Mouse (Mus musculus) intestine, embryonic 14.5 days (tissue): ENCODE measurements around the gene Sectm1a. TPM values are rescaled to one million over a fixed set of nuclear protein-coding genes. Genes with fewer than 3 reads are reported as not detected.
"Not testable (repeated sequence)": the region's sequence is repeated elsewhere in the genome, so short reads cannot be mapped to it uniquely, and the experiment has no call there.

ENCODE experiments used
- ATAC-seq: fragments of 200-750 bp; cut with Nextera tagmentation; replicated peaks from 2 replicates; pipeline ENCODE4 v1.8.0; 2017; ENCODE audit warnings: low read depth, moderate number of reproducible peaks, moderate TSS enrichment, moderate library complexity; ENCODE audit not compliant: low FRiP score, low TSS enrichment
- DNase-seq: peaks from one replicate; pipeline ENCODE4 v3.0.0-alpha.2; 2018; ENCODE audit warnings: low spot score
- H3K27ac ChIP-seq: fragments of 300-500 bp; sonication (generic); 2 replicates; pipeline ENCODE4 v1.5.1; 2014; ENCODE audit warnings: low read depth, mild to moderate bottlenecking, control low read depth
- H3K27me3 ChIP-seq: fragments of 300-500 bp; sonication (generic); replicated peaks from 2 replicates; pipeline ENCODE4 v1.6.1; 2014; ENCODE audit warnings: low read length, control low read depth; ENCODE audit not compliant: control insufficient read depth, insufficient read depth
- H3K36me3 ChIP-seq: fragments of 300-500 bp; sonication (generic); 2 replicates; pipeline ENCODE4 v1.6.1; 2014; ENCODE audit warnings: low read length, control low read depth; ENCODE audit not compliant: control insufficient read depth, insufficient read depth
- H3K4me1 ChIP-seq: fragments of 300-500 bp; sonication (generic); replicated peaks from 2 replicates; pipeline ENCODE4 v1.6.1; 2014; ENCODE audit warnings: low read length, control low read depth, mixed read lengths; ENCODE audit not compliant: control insufficient read depth, insufficient read depth
- H3K4me2 ChIP-seq: fragments of 300-500 bp; sonication (generic); 2 replicates; pipeline ENCODE4 v1.6.1; 2014; ENCODE audit warnings: low read length
- H3K4me3 ChIP-seq: fragments of 300-500 bp; sonication (generic); 2 replicates; pipeline ENCODE4 v1.5.1; 2014; ENCODE audit warnings: low read depth, low read length, control low read depth, mixed read lengths
- H3K9ac ChIP-seq: fragments of 300-500 bp; sonication (generic); 2 replicates; pipeline ENCODE4 v1.6.1; 2014; ENCODE audit warnings: mild to moderate bottlenecking, low read length
- H3K9me3 ChIP-seq: fragments of 300-500 bp; sonication (generic); 2 replicates; pipeline ENCODE4 v1.6.1; 2016; ENCODE audit warnings: low read length, control low read depth; ENCODE audit not compliant: control insufficient read depth
- WGBS: fragments of 180-500 bp; shearing (Covaris S2); extraction: QIAGEN DNeasy Blood & Tissue Kit; methylation state at CpG from one replicate; pipeline ENCODE4 v1.1.7; 2014; 5-methylcytosine and 5-hydroxymethylcytosine counted together
- polyA plus RNA-seq: library from polyadenylated mRNA; unstranded; fragments of >200 nt; fragmentation: Nextera tagmentation; extraction: Ambion mirVana; gene quantifications from 2 replicates; pipeline ENCODE4 v1.2.1, GENCODE M21; 2014

The Sectm1a gene
- polyA plus RNA-seq, 1 experiment from 2014 or later, result 1.8 TPM

- Histone ChIP-seq H3K9ac (no peak overlapping the region), H3K4me3 (no peak overlapping the region), H3K27ac (peak overlapping the region; percentile 54; the same call in 1 of the 2 replicates), H3K4me1 (no peaks in the 10 kb centered on the region), H3K4me2 (no peak overlapping the region), H3K36me3 (no peaks in the 10 kb centered on the region), H3K9me3 (no peaks in the 10 kb centered on the region), H3K27me3 (no peaks in the 10 kb centered on the region)
- no peak for DNase-seq
- ATAC-seq, result peak; percentile 41
- 46% methylated on average over 5 of the region's 5 CpGs for WGBS
Measured at GRCm38 (mm10) chr11:121085181-121085580, 4.2 kb upstream of the Sectm1a start.

- H3K4me3 ChIP-seq, result no peak overlapping the region
- ATAC-seq (no peak), DNase-seq (no peak)
- H3K4me1 ChIP-seq, result no peaks in the 10 kb centered on the region
- H3K9ac ChIP-seq, result no peak overlapping the region
- H3K36me3 ChIP-seq, result no peaks in the 10 kb centered on the region
- no peak overlapping the region for H3K27ac ChIP-seq
- no peaks in the 10 kb centered on the region for H3K27me3 ChIP-seq
- WGBS, result 58% methylated on average over 6 of the region's 6 CpGs
- H3K9me3 ChIP-seq, result no peaks in the 10 kb centered on the region
- no peak overlapping the region for H3K4me2 ChIP-seq
Measured at GRCm38 (mm10) chr11:121082857-121083500, 2.0 kb upstream of the Sectm1a start.

- ATAC-seq (no peak), DNase-seq (no peak)
- H3K4me2 ChIP-seq, result no peak overlapping the region
- H3K27me3 ChIP-seq, result no peaks in the 10 kb centered on the region
- WGBS, result 87% methylated on average over 3 of the region's 3 CpGs
- H3K4me3 ChIP-seq, result no peak overlapping the region
- H3K9ac ChIP-seq, result no peak overlapping the region
- H3K36me3 ChIP-seq, result no peaks in the 10 kb centered on the region
- no peak overlapping the region for H3K27ac ChIP-seq
- no peaks in the 10 kb centered on the region for H3K4me1 ChIP-seq
- H3K9me3 ChIP-seq, result no peaks in the 10 kb centered on the region
Measured at GRCm38 (mm10) chr11:121082250-121082649, 1.2 kb upstream of the Sectm1a start.

DNA sequence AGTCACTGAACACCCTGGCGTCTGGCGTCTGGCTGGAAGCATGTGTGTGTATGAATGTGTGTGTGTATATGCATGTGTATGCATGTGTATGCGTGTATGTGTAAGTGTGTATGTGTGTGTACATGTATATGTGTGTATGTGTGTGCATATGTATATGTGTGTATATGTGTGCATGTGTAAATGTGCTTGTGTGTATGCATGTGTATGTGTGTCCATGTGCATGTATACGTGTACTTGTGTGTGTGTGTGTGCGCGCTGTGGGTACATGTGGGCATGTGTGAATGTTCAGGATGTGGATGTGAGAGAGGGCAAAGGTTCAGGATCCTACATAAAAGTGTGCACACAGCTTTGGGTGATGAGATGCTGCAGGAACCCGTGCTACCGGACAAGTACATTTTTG lies 690 bp downstream of the Sectm1a start:
- Histone ChIP-seq H3K9me3 (no peaks in the 10 kb centered on the region), H3K27ac (no peak overlapping the region), H3K9ac (no peak overlapping the region), H3K4me1 (no peaks in the 10 kb centered on the region), H3K36me3 (no peaks in the 10 kb centered on the region), H3K4me3 (no peak overlapping the region), H3K27me3 (no peaks in the 10 kb centered on the region), H3K4me2 (no peak overlapping the region)
- no peak for DNase-seq
- 94% methylated on average over 8 of the region's 8 CpGs for WGBS
- ATAC-seq, result no peak

GRCm38 (mm10) chr11:121075655-121076054 lies 5.4 kb downstream of the Sectm1a start:
- 60% methylated on average over 5 of the region's 5 CpGs for WGBS
- no peak overlapping the region for H3K9ac ChIP-seq
- no peak overlapping the region for H3K4me2 ChIP-seq
- H3K27me3 ChIP-seq, result no peaks in the 10 kb centered on the region
- no peaks in the 10 kb centered on the region for H3K36me3 ChIP-seq
- ATAC-seq, result no peak
- no peak overlapping the region for H3K4me3 ChIP-seq
- no peaks in the 10 kb centered on the region for H3K4me1 ChIP-seq
- DNase-seq, result no peak
- no peak overlapping the region for H3K27ac ChIP-seq
- H3K9me3 ChIP-seq, result no peaks in the 10 kb centered on the region

DNA sequence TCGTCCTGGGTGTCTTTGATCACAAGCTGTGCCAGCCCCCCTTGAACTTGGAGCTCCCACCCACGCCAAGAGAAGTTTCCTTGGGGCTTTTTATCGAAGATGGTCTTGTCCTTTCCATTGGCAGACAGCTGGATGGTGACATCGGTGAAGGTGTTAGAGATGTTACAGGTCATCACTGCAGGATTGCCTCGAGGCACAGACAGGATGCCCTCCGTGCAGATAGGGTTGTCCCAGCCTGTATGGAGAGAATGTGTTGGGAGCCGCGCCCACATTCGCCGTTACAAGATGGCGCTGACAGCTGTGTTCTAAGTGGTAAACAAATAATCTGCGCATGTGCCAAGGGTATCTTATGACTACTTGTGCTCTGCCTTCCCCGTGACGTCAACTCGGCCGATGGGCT lies 11.4 kb downstream of the Sectm1a start:
- not testable (repeated sequence) for H3K4me1 ChIP-seq, H3K36me3 ChIP-seq, H3K27me3 ChIP-seq, ATAC-seq, H3K4me3 ChIP-seq, H3K27ac ChIP-seq, H3K4me2 ChIP-seq, H3K9ac ChIP-seq, DNase-seq, H3K9me3 ChIP-seq
- WGBS, result 88% methylated on average over 11 of the region's 16 CpGs

GRCm38 (mm10) chr11:121067895-121068294 lies 13.1 kb downstream of the Sectm1a start:
- H3K27ac ChIP-seq, result no peak overlapping the region
- no peaks in the 10 kb centered on the region for H3K9me3 ChIP-seq
- no peak for ATAC-seq
- no peaks in the 10 kb centered on the region for H3K27me3 ChIP-seq
- H3K36me3 ChIP-seq, result no peaks in the 10 kb centered on the region
- H3K4me1 ChIP-seq, result no peaks in the 10 kb centered on the region
- H3K4me2 ChIP-seq, result no peak overlapping the region
- 96% methylated on average over 2 of the region's 2 CpGs for WGBS
- DNase-seq, result no peak
- no peak overlapping the region for H3K9ac ChIP-seq
- no peak overlapping the region for H3K4me3 ChIP-seq

DNA sequence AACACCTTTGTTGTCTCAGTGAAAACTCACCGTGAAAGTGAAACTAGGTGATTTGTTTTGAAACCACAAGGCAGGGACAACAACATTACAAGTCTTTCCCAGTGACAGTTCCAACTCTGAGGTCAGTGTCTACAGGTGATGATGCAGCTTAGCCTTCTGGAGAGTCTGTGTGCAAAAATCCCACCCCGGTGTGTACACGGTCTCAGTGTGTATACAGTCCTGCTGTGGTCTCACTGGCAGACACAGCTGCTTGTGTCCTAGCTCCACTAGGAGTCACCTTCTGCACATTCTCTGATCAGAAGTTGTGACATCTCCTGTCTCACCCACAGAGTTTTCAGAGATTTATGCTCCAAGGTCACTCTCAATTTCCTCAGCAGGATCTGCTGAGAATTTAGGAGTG lies 16.8 kb downstream of the Sectm1a start:
- Histone ChIP-seq H3K36me3 (no peaks in the 10 kb centered on the region), H3K9me3 (no peaks in the 10 kb centered on the region), H3K27me3 (no peaks in the 10 kb centered on the region), H3K27ac (no peak overlapping the region), H3K4me3 (no peak overlapping the region), H3K9ac (no peak overlapping the region), H3K4me1 (peaks cover 10% of the 10 kb centered on the region; the same call in 1 of the 2 replicates), H3K4me2 (no peak overlapping the region)
- ATAC-seq (no peak), DNase-seq (no peak)
- WGBS, result 75% methylated on average over 3 of the region's 3 CpGs

DNA sequence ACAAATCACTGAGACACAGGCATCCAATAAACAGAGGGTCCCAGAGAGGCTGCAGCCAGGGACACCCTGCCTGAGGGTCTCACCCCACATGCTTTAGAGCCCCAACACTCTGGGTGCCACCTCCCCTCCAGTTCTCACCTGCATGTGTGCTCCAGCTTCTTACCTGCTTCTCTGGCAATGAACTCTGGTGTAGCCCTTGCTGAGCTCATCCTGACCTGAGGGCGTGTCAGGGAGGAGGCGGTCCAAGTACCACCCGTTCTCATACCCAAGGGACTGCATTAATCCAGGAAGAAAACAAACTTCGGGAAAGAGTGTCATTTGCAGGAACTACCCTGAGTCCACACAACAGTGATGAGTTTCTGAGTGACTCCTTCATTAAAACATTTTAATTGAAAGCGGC lies 17.6 kb downstream of the Sectm1a start, which contains the start of gene Sectm1b:
TSS of gene Sectm1b (minus strand) at position 191 of the 400 bp plus-strand sequence.
- 72% methylated on average over 5 of the region's 5 CpGs for whole genome bisulfite sequencing
- H3K9me3 ChIP-seq, result no peaks in the 10 kb centered on the region
- ATAC-seq, result no peak
- no peaks in the 10 kb centered on the region for H3K36me3 ChIP-seq
- peaks cover 10% of the 10 kb centered on the region; the same call in 1 of the 2 replicates for H3K4me1 ChIP-seq
- H3K27ac ChIP-seq, result no peak within 1 kb of the TSS
- no peak within 1 kb of the TSS for H3K9ac ChIP-seq
- H3K4me3 ChIP-seq, result no peak within 1 kb of the TSS
- H3K27me3 ChIP-seq, result no peaks in the 10 kb centered on the region
- no peak for DNase-seq
- H3K4me2 ChIP-seq, result no peak within 1 kb of the TSS
